Mouse (Mus musculus) stomach, postnatal 0 days (tissue): ENCODE measurements at regions not wholly inside any gene's neighbourhood (a gene's known extent, or its start where the extent isn't known, plus 50 kb on each side); places are given as distances from the start of the nearest gene placed in this dataset.

Experiments used
- CTCF ChIP-seq: IDR thresholded peaks from 2 replicates; pipeline ENCODE4 v1.5.1; 2016; ENCODE audit warnings: antibody characterized with exemption, low read depth, mild to moderate bottlenecking, moderate library complexity
- EP300 ChIP-seq: optimal IDR thresholded peaks from 2 replicates; pipeline ENCODE3; 2016; ENCODE audit warnings: antibody characterized with exemption

- TF ChIP-seq EP300: no peak
- TF ChIP-seq CTCF: no peak
Observed at GRCm38 (mm10) chr7:83162868-83163267, 295.7 kb downstream of the Mex3b start.
